Mouse (Mus musculus) kidney, embryonic 14.5 days (tissue): ENCODE measurements around the gene Ankrd6. TPM values are rescaled to one million over a fixed set of nuclear protein-coding genes. Genes with fewer than 3 reads are reported as not detected.
A peak's percentile ranks its signal among the peaks of the same experiment; 100 is the strongest.

Experiments
- ATAC-seq: fragments of 200-750 bp; cut with Nextera tagmentation; 2 replicates; pipeline ENCODE4 v1.8.0; 2017; ENCODE audit warnings: moderate number of reproducible peaks, mild to moderate bottlenecking, moderate TSS enrichment, moderate library complexity; ENCODE audit not compliant: low FRiP score, low TSS enrichment
- H3K27ac ChIP-seq: fragments of 300-500 bp; sonication (generic); 2 replicates; pipeline ENCODE4 v1.5.1; 2014; ENCODE audit warnings: low read depth, mild to moderate bottlenecking, low read length, moderate library complexity, mixed read lengths
- H3K27me3 ChIP-seq: fragments of 300-500 bp; sonication (generic); 2 replicates; pipeline ENCODE4 v1.6.1; 2014; ENCODE audit warnings: mild to moderate bottlenecking, low read length; ENCODE audit not compliant: control insufficient read depth, insufficient read depth
- H3K36me3 ChIP-seq: fragments of 300-500 bp; sonication (generic); 2 replicates; pipeline ENCODE4 v1.6.1; 2014; ENCODE audit warnings: low read length, mixed read lengths; ENCODE audit not compliant: control insufficient read depth, insufficient read depth
- H3K4me1 ChIP-seq: fragments of 300-500 bp; sonication (generic); 2 replicates; pipeline ENCODE4 v1.6.1; 2014; ENCODE audit warnings: low read length, mixed read lengths; ENCODE audit not compliant: control insufficient read depth, insufficient read depth
- H3K4me2 ChIP-seq: fragments of 300-500 bp; sonication (generic); replicated peaks from 2 replicates; pipeline ENCODE4 v1.6.1; 2014; ENCODE audit warnings: low read depth, mild to moderate bottlenecking, low read length
- H3K4me3 ChIP-seq: fragments of 300-500 bp; sonication (generic); 2 replicates; pipeline ENCODE4 v1.5.1; 2014; ENCODE audit warnings: mild to moderate bottlenecking, low read length
- H3K9ac ChIP-seq: fragments of 300-500 bp; sonication (generic); 2 replicates; pipeline ENCODE4 v1.6.1; 2014; ENCODE audit warnings: low read depth, mild to moderate bottlenecking, low read length, moderate library complexity
- H3K9me3 ChIP-seq: fragments of 300-500 bp; sonication (generic); 2 replicates; pipeline ENCODE4 v1.6.1; 2016; ENCODE audit warnings: low read length; ENCODE audit not compliant: control insufficient read depth
- WGBS: fragments of 180-500 bp; shearing (Covaris S2); extraction: QIAGEN DNeasy Blood & Tissue Kit; methylation state at CpG from one replicate; pipeline ENCODE4 v1.1.7; 2014; 5-methylcytosine and 5-hydroxymethylcytosine counted together
- polyA plus RNA-seq: library from polyadenylated mRNA; unstranded; fragments of >200 nt; fragmentation: Nextera tagmentation; extraction: Ambion mirVana; gene quantifications from 2 replicates; pipeline ENCODE4 v1.2.1, GENCODE M21; 2014

Ankrd6 gene
- polyA plus RNA-seq, 1 experiment from 2014 or later: 14.3 TPM

- H3K27ac ChIP-seq: no peak overlapping the region
- WGBS: 79% methylated on average over 5 of the region's 5 CpGs
- no peaks in the 10 kb centered on the region for H3K9me3 ChIP-seq
- no peaks in the 10 kb centered on the region for H3K27me3 ChIP-seq
- no peaks in the 10 kb centered on the region for H3K36me3 ChIP-seq
- no peak overlapping the region for H3K4me2 ChIP-seq
- no peak for ATAC-seq
- H3K9ac ChIP-seq: no peak overlapping the region
- H3K4me1 ChIP-seq: no peaks in the 10 kb centered on the region
- no peak overlapping the region for H3K4me3 ChIP-seq
Measured at GRCm38 (mm10) chr4:32817478-32817877, 133.2 kb downstream of the Ankrd6 start.

- peak overlapping the region; percentile 87 for H3K9ac ChIP-seq
- peak; percentile 47 for ATAC-seq
- no peaks in the 10 kb centered on the region for H3K27me3 ChIP-seq
- H3K4me2 ChIP-seq: peak overlapping the region; percentile 72
- H3K27ac ChIP-seq: peak overlapping the region; percentile 99
- H3K36me3 ChIP-seq: peaks cover 5% of the 10 kb centered on the region
- WGBS: 12% methylated on average over 9 of the region's 9 CpGs
- H3K4me3 ChIP-seq: peak overlapping the region; percentile 77
- no peaks in the 10 kb centered on the region for H3K9me3 ChIP-seq
- peaks cover 7% of the 10 kb centered on the region; the same call in 1 of the 2 replicates for H3K4me1 ChIP-seq
Measured at GRCm38 (mm10) chr4:32800577-32801170, 150.0 kb downstream of the Ankrd6 start.

GRCm38 (mm10) chr4:32799966-32800576 lies 150.6 kb downstream of the Ankrd6 start, which contains the start of gene Lyrm2:
TSS of gene Lyrm2 (plus strand) at chr4:32800253.
- Histone ChIP-seq H3K27me3 (no peaks in the 10 kb centered on the region), H3K36me3 (peaks cover 5% of the 10 kb centered on the region), H3K9me3 (no peaks in the 10 kb centered on the region), H3K27ac (peak within 1 kb of the TSS; percentile 99), H3K4me3 (peak within 1 kb of the TSS; percentile 77), H3K4me2 (peak within 1 kb of the TSS; percentile 72), H3K4me1 (peaks cover 7% of the 10 kb centered on the region; the same call in 1 of the 2 replicates), H3K9ac (peak within 1 kb of the TSS; percentile 87)
- ATAC-seq: peak; percentile 94
- WGBS: under 1% methylated on average over 53 of the region's 53 CpGs

GRCm38 (mm10) chr4:32798976-32799375 lies 151.7 kb downstream of the Ankrd6 start:
- Histone ChIP-seq H3K27ac (no peak overlapping the region), H3K9me3 (no peaks in the 10 kb centered on the region), H3K4me1 (peaks cover 7% of the 10 kb centered on the region; the same call in 1 of the 2 replicates), H3K4me3 (no peak overlapping the region), H3K27me3 (no peaks in the 10 kb centered on the region), H3K36me3 (peaks cover 5% of the 10 kb centered on the region), H3K4me2 (no peak overlapping the region), H3K9ac (no peak overlapping the region)
- 95% methylated on average over 4 of the region's 4 CpGs for WGBS
- ATAC-seq: no peak

GRCm38 (mm10) chr4:32789020-32789419 lies 161.6 kb downstream of the Ankrd6 start:
- Histone ChIP-seq H3K36me3 (no peaks in the 10 kb centered on the region), H3K4me2 (no peak overlapping the region), H3K4me1 (no peaks in the 10 kb centered on the region), H3K27ac (no peak overlapping the region), H3K4me3 (no peak overlapping the region), H3K9me3 (no peaks in the 10 kb centered on the region), H3K9ac (no peak overlapping the region), H3K27me3 (no peaks in the 10 kb centered on the region)
- 86% methylated on average over 4 of the region's 4 CpGs for WGBS
- ATAC-seq: no peak

- Histone ChIP-seq H3K9ac (no peak overlapping the region), H3K9me3 (no peaks in the 10 kb centered on the region), H3K36me3 (no peaks in the 10 kb centered on the region), H3K27me3 (no peaks in the 10 kb centered on the region), H3K27ac (no peak overlapping the region), H3K4me2 (no peak overlapping the region), H3K4me1 (no peaks in the 10 kb centered on the region), H3K4me3 (no peak overlapping the region)
- WGBS: 95% methylated on average over 1 of the region's 1 CpGs
- no peak for ATAC-seq
Measured at GRCm38 (mm10) chr4:32787110-32787509, 163.5 kb downstream of the Ankrd6 start.

- 97% methylated on average over 4 of the region's 4 CpGs for WGBS
- peaks cover 15% of the 10 kb centered on the region; the same call in 1 of the 2 replicates for H3K36me3 ChIP-seq
Measured at GRCm38 (mm10) chr4:32779996-32780395, 170.6 kb downstream of the Ankrd6 start.

GRCm38 (mm10) chr4:32770284-32770810 lies 180.3 kb downstream of the Ankrd6 start:
- no peak overlapping the region for H3K4me2 ChIP-seq
- WGBS: 93% methylated on average over 7 of the region's 7 CpGs
- H3K4me3 ChIP-seq: no peak overlapping the region
- no peak overlapping the region for H3K27ac ChIP-seq
- no peak overlapping the region for H3K9ac ChIP-seq
- no peak for ATAC-seq
- H3K4me1 ChIP-seq: no peaks in the 10 kb centered on the region
- H3K36me3 ChIP-seq: peaks cover 75% of the 10 kb centered on the region
- H3K27me3 ChIP-seq: no peaks in the 10 kb centered on the region
- no peaks in the 10 kb centered on the region for H3K9me3 ChIP-seq

More at GRCm38 (mm10) chr4:32779996-32780395, 170.6 kb downstream of the Ankrd6 start:
- Histone ChIP-seq H3K27me3 (no peaks in the 10 kb centered on the region), H3K4me3 (no peak overlapping the region), H3K9me3 (no peaks in the 10 kb centered on the region), H3K27ac (no peak overlapping the region), H3K9ac (no peak overlapping the region), H3K4me2 (no peak overlapping the region), H3K4me1 (no peaks in the 10 kb centered on the region)
- no peak for ATAC-seq

GRCm38 (mm10) chr4:32768046-32768445 lies 182.6 kb downstream of the Ankrd6 start:
- Histone ChIP-seq H3K9ac (no peak overlapping the region), H3K9me3 (no peaks in the 10 kb centered on the region), H3K36me3 (peaks cover 65% of the 10 kb centered on the region), H3K4me1 (no peaks in the 10 kb centered on the region), H3K27me3 (no peaks in the 10 kb centered on the region), H3K4me3 (no peak overlapping the region), H3K4me2 (no peak overlapping the region), H3K27ac (no peak overlapping the region)
- WGBS: 94% methylated on average over 10 of the region's 10 CpGs
- no peak for ATAC-seq
